Mouse (Mus musculus): ENCODE results near the gene Dpy30. TPM values are rescaled to one million over a fixed set of nuclear protein-coding genes. Genes with fewer than 3 reads are reported as not detected.

Gene Dpy30
- 94.9 TPM for polyA plus RNA-seq (2014; fragmentation: Illumina TruSeq; extraction: RNeasy Lipid Tissue Mini Kit (QIAGEN cat#74804); ENCODE audit: low read depth, low replicate concordance)

GRCm38 (mm10) chr17:74323844-74324243 is at the start of gene Dpy30:
Dpy30 (minus strand) TSS chr17:74323944.

GRCm38 (mm10) chr17:74338937-74339804 is 15.4 kb upstream of the Dpy30 start, which contains the start of gene Spast:
Spast (plus strand) TSS chr17:74338987.

GRCm38 (mm10) chr17:74295026-74295970 is 28.4 kb downstream of the Dpy30 start, which contains the start of gene Memo1:
Memo1 (minus strand) TSS chr17:74295521.

Other genes starting within 250 kb of the Dpy30 start
- gene Memo1, start 28.4 kb downstream of the Dpy30 start, polyA plus RNA-seq (2014; fragmentation: Illumina TruSeq; extraction: RNeasy Lipid Tissue Mini Kit (QIAGEN cat#74804); ENCODE audit: low read depth, low replicate concordance), result 34.9 TPM
- gene Spast, start 15.0 kb upstream of the Dpy30 start, polyA plus RNA-seq (2014; fragmentation: Illumina TruSeq; extraction: RNeasy Lipid Tissue Mini Kit (QIAGEN cat#74804); ENCODE audit: low read depth, low replicate concordance), result 17.1 TPM
- 14.2 TPM for gene Slc30a6, start 71.7 kb upstream of the Dpy30 start, polyA plus RNA-seq (2014; fragmentation: Illumina TruSeq; extraction: RNeasy Lipid Tissue Mini Kit (QIAGEN cat#74804); ENCODE audit: low read depth, low replicate concordance)
- 0.71 TPM for gene Nlrc4, start 135.2 kb upstream of the Dpy30 start, polyA plus RNA-seq (2014; fragmentation: Illumina TruSeq; extraction: RNeasy Lipid Tissue Mini Kit (QIAGEN cat#74804); ENCODE audit: low read depth, low replicate concordance)
- 80.8 TPM for gene Yipf4, start 165.5 kb upstream of the Dpy30 start, polyA plus RNA-seq (2014; fragmentation: Illumina TruSeq; extraction: RNeasy Lipid Tissue Mini Kit (QIAGEN cat#74804); ENCODE audit: low read depth, low replicate concordance)
- gene Birc6, start 204.4 kb upstream of the Dpy30 start, polyA plus RNA-seq (2014; fragmentation: Illumina TruSeq; extraction: RNeasy Lipid Tissue Mini Kit (QIAGEN cat#74804); ENCODE audit: low read depth, low replicate concordance), result 47.7 TPM

All from adipose tissue, adult 10 weeks (tissue).